Mouse (Mus musculus) cerebellum, adult 2 months (tissue): ENCODE data around the gene Spc24.
"Not testable (repeated sequence)": the region's sequence is repeated elsewhere in the genome, so short reads cannot be mapped to it uniquely, and the experiment has no call there.

Experiments
- CTCF ChIP-seq: fragments of 200-500 bp; IDR thresholded peaks from 2 replicates; pipeline ENCODE4 v1.5.1; 2011; ENCODE audit warnings: low read depth, mild to moderate bottlenecking, control low read depth, low read length, moderate library complexity, borderline replicate concordance; ENCODE audit not compliant: insufficient read depth
- POLR2A ChIP-seq: fragments of 200-500 bp; IDR thresholded peaks from 2 replicates; pipeline ENCODE4 v1.6.1; 2011; ENCODE audit warnings: low read length, control low read depth, borderline replicate concordance; ENCODE audit not compliant: insufficient read depth

DNA sequence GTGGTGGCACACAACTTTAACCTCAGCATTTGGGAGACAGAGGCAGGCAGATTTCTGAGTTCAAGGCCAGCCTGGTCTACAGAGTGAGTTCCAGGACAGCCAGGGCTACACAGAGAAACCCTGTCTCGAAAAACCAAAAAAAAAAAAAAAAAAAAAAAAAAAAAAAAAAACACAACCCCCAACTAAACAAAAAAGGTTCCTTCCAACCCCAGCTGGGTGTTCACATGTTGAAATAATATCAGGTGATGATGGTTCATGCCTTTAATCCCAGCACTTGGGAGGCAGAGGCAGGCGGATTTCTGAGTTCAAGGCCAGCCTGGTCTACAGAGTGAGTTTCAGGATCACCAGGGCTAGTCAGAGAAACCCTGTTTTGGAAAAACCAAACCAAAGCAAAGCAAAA is 26.2 kb upstream of the Spc24 start:
- not testable (repeated sequence) for TF ChIP-seq POLR2A, CTCF
